Mouse (Mus musculus) cerebellum, adult 9-10 months (tissue): ENCODE measurements around the gene Uvrag.

Experiments
- DNase-seq: peaks from one replicate; pipeline ENCODE4 v3.0.0; 2022

Uvrag gene

DNA sequence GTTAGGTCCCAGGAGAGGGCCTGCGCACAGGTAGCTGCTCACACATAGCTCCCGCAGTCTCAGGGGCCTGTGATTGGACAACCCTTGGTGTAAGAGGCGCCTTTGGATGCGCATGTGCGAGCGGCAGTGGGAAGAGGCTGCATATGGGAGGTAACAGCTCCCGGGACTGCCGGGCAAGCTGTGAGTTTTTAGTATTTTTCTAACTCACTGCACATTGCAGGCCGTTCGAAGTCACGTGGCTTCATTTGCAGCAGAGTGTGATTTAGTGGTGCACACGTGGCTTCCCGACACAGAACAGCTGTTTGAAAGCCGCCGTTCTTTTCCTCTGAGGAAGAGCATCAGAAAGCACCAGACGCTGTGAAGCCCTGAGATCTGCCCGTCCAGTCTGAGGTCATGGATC, 125.5 kb downstream of the Uvrag start:
- peak; percentile 50 for DNase-seq

DNA sequence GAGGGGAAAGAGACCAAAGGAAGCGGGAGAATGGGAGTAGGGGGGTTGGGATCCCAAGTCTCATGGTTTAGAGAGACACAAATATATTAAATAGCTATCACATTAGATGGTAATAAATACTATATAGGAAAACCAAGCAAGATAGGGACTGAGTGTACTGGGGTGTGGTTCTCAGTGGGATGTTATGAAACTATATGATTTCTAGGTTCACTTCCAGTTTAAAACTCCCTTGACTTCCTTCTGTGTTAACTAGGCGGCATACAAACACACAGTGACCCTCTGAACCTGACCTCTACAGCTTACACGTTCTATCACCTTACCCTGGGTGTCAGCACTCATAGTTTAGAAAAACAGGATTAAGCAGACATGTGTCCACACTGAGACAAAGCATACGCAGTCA, 126.3 kb downstream of the Uvrag start:
- DNase-seq = no peak

DNA sequence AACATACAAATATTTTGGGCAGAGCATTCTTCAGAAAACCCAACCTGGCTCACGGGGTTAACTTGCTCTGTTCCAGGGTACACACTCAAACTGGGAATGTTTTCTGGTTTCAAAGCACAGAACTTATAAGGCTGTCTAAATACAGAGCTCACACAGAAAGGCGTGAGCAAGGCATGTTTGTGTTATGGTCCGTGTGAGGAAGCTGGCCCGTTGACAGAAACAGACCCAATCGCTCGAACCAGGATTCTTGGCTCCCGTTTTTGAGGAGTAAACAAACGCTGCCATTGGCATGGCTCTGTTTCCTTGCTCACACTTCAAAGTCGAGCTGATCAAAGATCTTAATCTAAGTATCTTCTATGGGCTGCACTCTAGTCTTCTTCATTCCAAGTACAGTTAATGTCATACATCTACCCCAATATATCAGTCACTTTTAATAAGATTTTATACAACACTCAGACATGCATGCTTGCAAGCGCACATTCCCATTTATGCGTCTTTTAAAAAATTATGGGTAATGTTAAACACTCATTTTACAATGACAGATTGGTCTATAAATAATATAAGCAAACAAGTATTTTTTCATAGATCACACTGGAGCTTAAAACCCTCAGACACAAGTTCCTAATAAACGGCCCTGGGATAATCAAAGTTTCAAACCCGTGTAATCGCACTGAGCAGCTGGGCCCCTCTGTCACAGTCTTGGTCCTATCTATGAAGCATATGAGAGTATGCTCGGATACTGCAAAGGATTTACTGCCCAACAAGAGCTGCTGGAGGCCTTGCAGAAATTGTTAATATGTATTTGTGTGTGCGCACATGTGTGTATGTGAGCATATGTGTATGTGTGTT, 133.2 kb downstream of the Uvrag start:
- no peak for DNase-seq

DNA sequence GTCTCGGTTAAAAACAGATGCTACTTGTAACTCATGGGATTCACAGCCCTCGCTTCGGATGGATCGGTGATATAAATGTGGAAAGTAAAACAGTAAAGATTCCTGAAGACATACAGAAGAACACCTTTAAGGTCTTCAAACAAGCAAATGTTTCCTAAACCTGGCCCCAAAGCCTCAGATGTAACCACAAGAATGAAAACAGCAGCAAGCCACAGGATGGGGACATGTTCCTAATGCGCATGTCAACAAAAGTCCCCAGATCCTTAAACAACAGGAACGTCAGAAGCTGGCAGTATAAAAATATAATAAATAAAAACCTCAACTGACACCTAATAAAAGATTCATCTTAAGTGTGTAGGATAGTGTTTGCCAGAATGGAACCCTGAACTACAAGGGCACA, 137.7 kb downstream of the Uvrag start:
- DNase-seq = no peak

DNA sequence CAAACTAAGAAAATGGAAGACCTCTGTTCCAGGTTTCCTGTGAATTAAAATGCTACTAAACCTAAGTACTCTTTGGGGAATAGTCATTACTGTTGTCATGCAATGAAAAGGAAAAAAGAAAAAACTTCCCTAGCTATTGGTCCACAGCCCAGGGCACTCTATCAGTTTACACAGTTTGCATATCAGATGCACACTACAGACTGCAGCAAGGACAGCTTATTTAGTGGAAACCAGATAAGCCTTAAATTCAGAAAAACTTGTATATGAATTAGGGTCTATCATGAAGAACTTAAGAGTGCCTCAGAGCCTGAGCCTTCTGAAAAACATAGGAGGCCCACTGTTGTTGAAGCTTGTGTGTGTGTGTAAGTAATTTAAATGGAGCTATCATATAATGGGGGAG, 142.2 kb downstream of the Uvrag start:
- DNase-seq = no peak

DNA sequence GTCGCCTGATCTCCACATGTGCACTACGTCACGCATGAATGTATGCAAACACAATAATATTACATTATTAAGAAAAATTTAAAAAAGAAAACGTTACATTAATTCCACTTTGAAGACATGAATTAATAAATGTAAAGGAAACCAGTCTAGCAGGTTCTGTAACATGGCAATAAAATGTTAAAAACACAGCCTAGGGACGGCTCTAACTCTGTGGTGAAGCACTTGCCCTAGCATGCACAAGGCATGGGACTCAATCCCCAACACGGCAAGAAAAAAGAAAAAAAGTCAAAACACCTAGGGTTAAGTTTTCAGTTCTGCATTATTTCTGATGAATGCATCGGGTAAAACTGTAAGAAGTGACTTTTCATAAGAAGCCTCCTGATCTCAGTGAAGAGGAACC, 143.2 kb downstream of the Uvrag start:
- DNase-seq = no peak

DNA sequence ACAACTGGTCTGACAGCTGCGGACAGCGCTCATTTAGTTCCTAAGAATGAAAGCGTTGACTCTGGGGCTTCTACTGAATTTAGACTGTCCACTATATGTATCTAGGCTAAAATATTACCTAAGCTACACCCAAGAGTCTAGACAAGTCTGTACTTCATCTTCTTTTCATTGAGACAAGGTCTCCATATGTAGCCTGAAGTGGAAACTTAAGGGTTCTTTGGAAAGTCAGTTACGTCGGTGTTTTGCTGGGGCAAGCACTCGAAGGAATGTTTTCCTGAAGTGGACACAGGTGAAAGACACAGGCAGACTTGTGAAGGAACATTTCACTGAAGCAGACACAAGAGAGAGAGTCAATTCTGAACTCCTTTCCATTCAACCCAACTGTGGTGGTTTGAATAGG, 144.2 kb downstream of the Uvrag start:
- DNase-seq = no peak

DNA sequence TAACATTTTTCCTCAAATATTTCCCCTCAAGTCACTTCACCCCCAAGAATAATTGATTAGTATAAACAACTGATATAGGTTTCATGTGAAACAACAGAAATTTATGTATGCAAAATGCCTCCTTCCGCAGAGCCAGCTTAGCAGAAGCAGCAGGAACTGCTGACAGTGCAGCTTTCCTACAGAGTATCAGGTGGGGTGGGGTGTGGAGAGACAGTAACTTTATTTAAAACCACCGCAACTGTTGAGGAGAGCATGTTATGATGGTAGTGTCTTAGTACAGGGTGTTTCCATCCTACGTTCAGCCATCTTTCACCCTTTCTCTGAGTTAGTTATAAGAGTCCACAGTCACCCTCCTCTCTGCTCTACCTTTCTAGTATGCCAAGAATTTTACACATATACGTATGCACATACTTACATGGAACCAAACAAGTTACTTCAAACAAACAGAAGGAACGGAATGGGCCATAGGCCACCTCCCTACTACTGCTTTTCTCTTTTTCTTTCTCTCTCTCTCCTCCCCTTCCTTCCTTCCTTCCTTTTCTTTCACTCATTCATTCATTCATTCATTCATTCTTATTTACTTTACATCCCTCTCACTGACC, 145.7 kb downstream of the Uvrag start:
- DNase-seq = no peak

DNA sequence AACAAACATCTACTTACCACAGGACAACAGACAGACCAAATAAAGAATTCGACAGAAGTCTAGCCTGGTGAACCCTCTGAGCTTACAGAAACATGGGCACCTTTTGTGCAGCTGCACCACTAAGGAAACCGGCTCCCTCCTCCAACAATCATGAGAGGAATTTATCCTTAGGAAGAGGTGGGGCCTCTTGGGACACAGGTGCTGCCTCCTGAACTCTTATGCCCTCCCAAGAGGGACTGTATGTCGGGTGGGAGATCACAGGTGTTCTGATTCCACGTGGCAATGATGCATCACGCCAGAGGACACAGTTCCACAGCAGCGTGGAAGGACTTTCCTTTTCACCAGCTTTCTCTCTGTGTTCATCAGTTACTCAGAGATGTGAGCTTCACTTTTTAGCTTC, 146.8 kb downstream of the Uvrag start:
- DNase-seq = no peak

DNA sequence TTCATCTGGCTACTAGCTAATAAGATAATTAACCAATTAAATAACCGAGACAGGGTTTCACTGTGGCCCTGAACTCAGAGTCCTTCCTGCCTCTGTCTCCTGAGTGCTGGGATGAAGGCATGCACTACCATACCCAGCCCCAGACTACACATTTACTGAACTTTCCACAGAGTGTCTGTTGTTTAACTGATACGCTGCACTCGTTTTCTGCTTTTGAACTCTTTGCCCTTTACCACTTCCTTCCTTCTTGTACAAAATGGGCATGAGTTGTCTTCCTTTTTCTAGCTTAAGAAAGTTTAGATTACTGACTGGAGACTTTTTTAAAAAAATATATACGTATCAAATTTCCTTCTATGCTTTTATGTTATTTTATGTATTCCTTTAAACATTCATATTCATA, 147.5 kb downstream of the Uvrag start:
- no peak for DNase-seq

DNA sequence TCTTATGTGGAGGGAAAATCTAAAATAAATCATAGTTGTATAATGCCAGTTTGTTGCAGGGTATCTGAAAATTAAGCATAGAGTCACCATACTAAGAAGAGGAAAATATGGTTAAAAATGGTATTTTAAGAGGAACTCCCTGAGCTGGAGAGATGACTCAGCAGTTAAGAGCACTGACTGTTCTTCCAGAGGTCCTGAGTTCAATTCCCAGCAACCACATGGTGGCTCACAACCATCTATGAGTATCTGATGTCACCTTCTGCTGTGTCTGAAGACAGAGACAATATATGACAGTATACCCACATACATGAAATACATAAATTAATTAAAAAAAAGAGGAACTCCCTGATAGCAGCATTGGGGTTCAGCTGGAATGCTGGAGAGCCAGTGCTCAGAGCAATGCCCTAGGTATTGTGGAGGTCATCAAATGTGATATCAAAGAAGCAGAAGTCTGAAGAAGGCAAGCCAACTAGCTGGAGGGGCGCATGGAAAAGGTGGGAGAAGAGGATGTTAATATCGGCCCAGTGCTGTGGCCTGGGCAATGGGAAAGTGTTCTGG, 149.7 kb downstream of the Uvrag start:
- DNase-seq = no peak

DNA sequence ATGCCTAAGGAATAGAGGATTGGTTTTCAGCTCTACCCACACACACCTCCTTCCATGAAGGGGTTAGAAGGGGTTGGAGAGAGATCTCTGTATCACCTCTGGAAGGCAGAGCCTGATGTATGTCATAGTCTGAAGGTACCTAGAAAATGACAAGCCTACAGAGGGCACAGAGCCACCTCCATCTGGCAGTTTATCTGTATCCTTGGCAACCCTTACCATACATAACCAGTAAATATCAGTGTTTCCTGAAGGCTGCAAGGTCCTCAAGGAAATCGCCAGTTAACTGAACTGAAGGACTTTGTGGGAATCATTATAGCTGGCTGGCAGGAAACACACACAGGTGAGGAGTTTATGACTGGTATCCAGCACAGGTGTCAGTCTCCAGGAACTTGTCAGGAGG, 150.4 kb downstream of the Uvrag start:
- no peak for DNase-seq

DNA sequence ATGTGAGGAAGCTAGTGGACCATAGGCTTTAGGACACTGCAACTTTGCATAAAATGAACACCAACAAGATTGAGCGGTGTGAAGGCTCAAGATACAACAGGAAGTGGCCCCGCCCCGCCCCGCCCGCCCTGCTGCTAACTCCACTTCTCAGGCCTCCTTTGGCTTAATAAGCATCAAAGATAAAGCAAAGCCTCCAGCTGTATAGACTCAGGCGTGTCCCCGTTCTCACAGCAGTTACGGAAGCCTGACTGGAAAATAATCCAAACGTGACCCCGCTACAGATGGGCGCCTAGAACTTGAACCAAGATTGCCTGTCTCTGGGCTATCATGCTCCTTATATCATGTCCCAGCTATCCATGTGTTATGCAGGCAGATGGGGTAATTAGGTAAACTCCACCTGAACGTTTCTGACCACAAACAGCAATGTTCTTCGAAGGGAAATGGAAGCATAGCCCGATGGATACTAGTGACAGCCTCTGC, 153.9 kb downstream of the Uvrag start:
- no peak for DNase-seq

DNA sequence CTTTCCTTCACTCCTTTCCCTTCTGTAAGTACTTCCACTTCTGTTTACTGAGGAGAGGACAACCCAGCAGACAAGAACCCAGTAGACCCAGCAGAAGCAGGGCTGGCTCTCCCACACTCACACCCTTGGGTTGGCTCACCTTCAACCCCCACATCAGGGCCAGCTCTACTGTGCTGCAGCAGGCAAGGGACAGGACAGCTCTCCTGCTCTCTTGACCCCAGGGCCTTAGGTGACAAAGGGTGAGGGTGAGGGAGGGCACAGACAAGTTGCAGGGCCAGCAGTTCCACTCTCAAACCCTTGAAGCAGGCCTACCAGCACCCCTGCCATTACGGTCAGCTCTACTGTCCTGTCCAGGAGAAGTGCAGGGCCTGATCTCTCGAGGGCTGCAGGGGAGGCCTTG, 155.0 kb downstream of the Uvrag start:
- no peak for DNase-seq

DNA sequence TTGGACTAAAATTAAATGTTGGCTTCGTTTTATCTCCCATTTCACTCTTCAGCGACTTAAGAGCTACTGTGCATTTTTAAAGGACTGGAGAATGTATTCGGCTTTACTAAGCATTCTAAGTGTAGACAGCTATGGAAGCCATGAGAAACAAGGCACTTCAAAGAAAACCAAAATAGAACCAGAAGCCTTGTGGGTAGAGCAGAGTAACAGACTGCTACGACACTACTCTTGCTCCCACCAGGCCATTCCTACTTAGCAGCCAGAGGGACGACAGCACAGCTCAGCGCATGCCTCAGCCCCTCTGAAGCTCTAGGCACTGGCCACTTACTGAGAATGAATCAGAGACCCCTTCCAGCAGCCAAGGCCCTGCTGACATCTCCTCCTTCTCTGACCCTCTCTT, 155.5 kb downstream of the Uvrag start:
- DNase-seq = no peak

DNA sequence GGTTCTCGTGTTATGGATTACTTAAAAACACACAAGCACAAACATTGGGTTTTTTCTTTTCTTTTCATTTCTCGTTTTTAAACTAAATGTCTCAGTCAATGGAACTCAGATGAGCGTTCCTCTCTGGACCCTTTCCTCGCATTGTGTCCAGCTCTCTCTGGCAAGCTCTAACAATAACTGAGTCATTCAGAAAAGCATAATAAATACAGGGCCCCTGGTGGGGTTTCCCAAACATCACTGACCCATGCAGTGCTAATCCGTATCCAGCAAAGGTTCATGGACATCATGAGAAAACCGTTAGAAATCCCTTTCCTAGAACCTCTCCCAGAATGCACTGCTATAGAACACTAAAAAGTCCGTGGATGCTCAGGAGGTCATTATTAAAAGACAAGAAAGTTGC, 156.6 kb downstream of the Uvrag start:
- DNase-seq = no peak

DNA sequence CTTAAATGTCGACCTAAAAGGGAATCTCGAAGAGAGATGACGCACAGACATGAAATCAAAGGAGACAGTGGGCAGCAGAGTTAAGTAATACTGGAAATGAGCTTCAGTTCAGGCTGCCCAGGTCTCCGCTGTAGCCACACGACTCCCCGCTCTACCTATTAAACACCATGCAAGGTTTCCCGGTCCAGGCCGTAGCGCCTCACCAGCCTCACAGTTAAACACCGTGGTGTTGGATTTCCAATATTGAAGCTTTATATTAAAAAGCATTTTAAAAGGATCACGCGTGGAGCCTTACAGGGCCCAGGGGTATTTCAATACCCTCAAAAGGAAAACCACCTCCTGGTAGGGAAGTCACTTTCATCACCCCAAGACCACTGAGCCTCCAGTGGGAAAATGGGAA, 157.9 kb downstream of the Uvrag start:
- DNase-seq = no peak

DNA sequence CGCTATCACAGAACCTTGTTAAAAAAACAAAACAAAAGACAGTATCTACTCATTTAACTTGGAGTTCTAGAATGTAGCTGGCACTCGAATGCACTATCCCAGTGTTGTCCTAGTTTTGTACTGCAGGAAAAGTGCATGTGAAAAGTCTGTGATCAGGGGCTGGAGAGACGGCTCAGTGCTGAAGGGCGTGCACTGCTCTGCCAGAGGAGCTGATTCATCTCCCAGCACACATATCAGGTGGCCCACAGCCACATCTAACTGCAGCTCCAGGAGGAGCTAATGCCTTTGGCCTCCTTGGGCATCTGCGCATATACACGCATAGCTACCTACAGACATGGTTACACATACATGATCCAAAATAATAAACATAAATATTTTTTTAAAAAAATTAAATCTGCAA, 159.5 kb downstream of the Uvrag start:
- no peak for DNase-seq

DNA sequence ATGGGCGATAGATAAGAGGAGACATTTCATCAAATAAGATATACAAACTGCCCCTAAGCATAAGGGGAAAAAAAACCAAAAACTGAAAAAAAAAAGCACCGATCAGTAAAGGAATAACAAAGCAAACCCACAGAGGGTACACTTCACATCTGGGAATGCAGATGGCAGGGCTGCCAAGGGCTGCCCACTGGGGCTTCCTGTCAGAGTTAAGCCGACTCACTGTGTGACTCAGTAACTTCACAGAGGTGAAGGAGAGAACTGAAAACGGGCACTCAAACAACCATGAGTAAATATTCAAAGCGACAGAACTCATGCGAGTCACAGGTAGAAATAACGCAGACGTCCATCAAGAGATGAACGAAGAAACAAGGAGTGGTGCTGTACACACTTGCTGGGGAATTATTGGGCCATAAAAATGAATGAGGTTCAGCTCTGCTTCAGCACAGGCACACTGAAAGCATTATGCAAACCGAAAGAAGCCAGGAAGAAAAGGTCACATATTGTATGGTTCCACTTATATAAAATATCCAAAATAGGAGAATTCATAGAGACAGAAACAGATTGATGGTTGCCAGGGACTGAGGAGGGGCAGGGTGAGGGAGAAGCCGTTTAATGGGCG, 164.0 kb downstream of the Uvrag start:
- DNase-seq = no peak

DNA sequence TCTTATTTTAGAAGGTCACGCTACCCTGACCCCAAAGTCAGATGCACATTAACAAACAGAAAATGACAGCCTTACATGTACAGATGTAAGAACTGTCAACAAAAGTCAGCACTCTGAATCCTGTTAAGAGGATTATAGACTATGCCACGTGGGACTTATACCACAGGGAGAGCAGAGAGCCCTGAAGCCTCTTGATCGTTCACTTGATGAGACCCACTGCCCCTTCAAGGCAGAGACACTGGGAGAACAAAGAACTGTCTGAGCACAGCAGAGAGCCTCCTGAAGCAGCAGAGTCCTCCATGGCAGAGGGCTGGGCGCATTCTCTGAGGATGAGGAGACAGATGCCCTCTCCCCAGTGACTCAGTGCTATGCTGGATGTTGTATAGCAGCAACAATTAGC, 166.4 kb downstream of the Uvrag start:
- DNase-seq = no peak

DNA sequence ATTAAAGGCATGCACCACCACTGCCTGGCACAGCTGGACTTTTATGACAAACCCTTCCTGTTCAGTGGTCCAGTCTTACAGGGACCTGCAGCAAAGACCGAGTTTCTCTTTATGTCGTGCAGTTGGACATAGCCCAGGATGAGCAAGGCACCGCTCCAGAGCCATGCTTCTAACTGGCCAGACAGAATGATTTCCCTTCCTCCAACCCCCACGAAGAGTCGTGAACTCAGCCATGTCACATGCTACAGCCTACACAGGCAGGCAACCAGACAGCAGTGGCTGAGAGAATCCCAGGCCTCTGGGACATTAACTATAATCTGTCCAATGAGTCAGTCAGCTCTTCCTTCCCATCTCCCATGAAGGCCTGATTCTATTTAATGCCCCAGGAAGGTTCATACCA, 170.2 kb downstream of the Uvrag start:
- DNase-seq = peak; percentile 43

DNA sequence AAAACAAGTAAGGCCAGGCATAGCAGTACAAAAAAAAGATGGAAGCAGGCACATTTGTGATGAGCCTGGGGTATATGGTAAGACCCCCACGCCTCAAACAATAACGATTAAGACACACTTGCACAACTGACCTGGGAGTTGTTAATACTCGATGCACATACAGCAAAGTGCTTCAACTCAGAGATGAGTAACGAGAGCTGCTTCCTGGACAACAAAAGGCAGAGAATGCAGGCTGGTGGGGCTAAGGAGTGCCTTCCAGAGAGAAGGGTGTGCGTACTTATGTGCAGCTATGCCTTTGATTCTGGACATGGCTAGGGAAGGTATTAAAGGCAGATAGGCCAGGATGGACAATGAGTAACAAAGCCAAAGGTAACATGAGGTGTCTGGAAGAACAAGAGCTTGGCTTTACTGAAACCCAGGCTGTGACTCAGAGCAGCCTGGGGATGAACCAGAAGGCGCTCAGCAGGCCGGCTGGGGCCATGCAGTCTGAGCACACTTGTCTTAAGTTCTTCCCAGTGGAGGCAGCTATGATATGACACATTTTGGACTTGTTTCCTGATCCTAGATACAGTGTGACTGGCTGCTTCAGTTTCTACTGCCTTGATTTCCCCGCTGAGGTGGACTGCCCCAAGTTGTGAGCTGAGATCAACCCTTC, 172.1 kb downstream of the Uvrag start:
- DNase-seq = peak; percentile 74

DNA sequence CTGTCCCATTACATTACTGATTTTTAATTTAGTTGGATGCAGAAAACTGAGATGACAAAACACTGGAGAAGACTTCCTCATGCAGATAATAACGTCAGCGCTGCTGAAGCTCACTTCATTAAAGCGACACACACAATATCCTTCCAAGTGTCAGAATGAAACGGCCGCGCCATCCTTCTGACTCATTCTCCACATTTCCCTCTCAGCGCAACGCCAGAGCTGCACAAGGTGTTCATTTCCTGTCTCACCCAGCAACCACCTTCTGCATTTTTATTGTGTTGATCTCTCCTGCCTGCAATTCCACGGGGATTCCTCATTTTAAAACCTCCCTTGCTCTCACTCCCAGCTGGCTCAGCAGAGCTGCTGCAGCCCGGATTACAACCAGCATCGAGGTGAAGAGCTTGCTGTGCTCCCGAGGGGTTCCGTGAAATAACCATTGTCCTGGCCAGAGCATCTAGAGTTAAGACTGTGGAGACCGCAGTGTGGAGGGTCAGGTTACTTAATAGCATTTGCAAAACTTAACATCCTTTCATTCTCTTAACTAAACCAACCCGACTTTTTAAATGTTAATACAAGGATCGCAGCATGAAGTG, 172.8 kb downstream of the Uvrag start:
- peak; percentile 35 for DNase-seq
